Mouse (Mus musculus) liver, embryonic 15.5 days (tissue): ENCODE results near the gene Pidd1. TPM values are rescaled to one million over a fixed set of nuclear protein-coding genes. Genes with fewer than 3 reads are reported as not detected.

ENCODE experiments used
- ATAC-seq: fragments of 200-750 bp; cut with Nextera tagmentation; 2 replicates; pipeline ENCODE4 v1.8.0; 2017; ENCODE audit warnings: moderate number of reproducible peaks, mild to moderate bottlenecking, moderate library complexity; ENCODE audit not compliant: insufficient read depth
- H3K27ac ChIP-seq: fragments of 300-500 bp; sonication (generic); replicated peaks from 2 replicates; pipeline ENCODE4 v1.5.1; 2015; ENCODE audit warnings: mild to moderate bottlenecking, inconsistent platforms
- H3K27me3 ChIP-seq: fragments of 300-500 bp; sonication (generic); 2 replicates; pipeline ENCODE4 v1.6.1; 2015; ENCODE audit warnings: mild to moderate bottlenecking, inconsistent platforms
- H3K36me3 ChIP-seq: fragments of 300-500 bp; sonication (generic); replicated peaks from 2 replicates; pipeline ENCODE4 v1.6.1; 2015; ENCODE audit warnings: moderate library complexity, mild to moderate bottlenecking, inconsistent platforms
- H3K4me1 ChIP-seq: fragments of 300-500 bp; sonication (generic); replicated peaks from 2 replicates; pipeline ENCODE4 v1.6.1; 2015; ENCODE audit warnings: inconsistent platforms
- H3K4me2 ChIP-seq: fragments of 300-500 bp; sonication (generic); 2 replicates; pipeline ENCODE4 v1.6.1; 2015; ENCODE audit warnings: moderate library complexity, mild to moderate bottlenecking, inconsistent platforms
- H3K4me3 ChIP-seq: fragments of 300-500 bp; sonication (generic); replicated peaks from 2 replicates; pipeline ENCODE4 v1.5.1; 2015; ENCODE audit warnings: mild to moderate bottlenecking, inconsistent platforms
- H3K9ac ChIP-seq: fragments of 300-500 bp; sonication (generic); 2 replicates; pipeline ENCODE4 v1.6.1; 2015; ENCODE audit warnings: moderate library complexity, mild to moderate bottlenecking, inconsistent platforms
- H3K9me3 ChIP-seq: fragments of 300-500 bp; sonication (generic); replicated peaks from 2 replicates; pipeline ENCODE4 v1.6.1; 2016; ENCODE audit warnings: inconsistent platforms
- WGBS: fragments of 180-500 bp; shearing (Covaris S2); methylation state at CpG from one replicate; pipeline ENCODE4 v1.1.7; 2015; ENCODE audit warnings: mixed read lengths; ENCODE audit not compliant: insufficient replicate concordance; 5-methylcytosine and 5-hydroxymethylcytosine counted together
- polyA plus RNA-seq: library from polyadenylated mRNA; unstranded; fragments of >200 nt; fragmentation: Nextera tagmentation; extraction: Ambion mirVana; gene quantifications from 2 replicates; pipeline ENCODE4 v1.2.1, GENCODE M21; 2015

The Pidd1 gene
- polyA plus RNA-seq, 1 experiment from 2014 or later: 10.3 TPM

GRCm38 (mm10) chr7:141426948-141427730 lies 16.7 kb downstream of the Pidd1 start:
- Histone ChIP-seq H3K4me2 (no peak overlapping the region), H3K4me3 (no peak overlapping the region), H3K9ac (no peak overlapping the region), H3K27me3 (peaks cover 18% of the 10 kb centered on the region), H3K9me3 (no peaks in the 10 kb centered on the region), H3K4me1 (peaks cover 30% of the 10 kb centered on the region), H3K36me3 (peaks cover 13% of the 10 kb centered on the region), H3K27ac (no peak overlapping the region)
- WGBS: 53% methylated on average over 12 of the region's 12 CpGs
- ATAC-seq: no peak

- peaks cover 23% of the 10 kb centered on the region for H3K27me3 ChIP-seq
- H3K9ac ChIP-seq: no peak overlapping the region
- no peaks in the 10 kb centered on the region for H3K9me3 ChIP-seq
- no peak overlapping the region for H3K27ac ChIP-seq
- H3K4me1 ChIP-seq: peaks cover 16% of the 10 kb centered on the region
- no peak overlapping the region for H3K4me3 ChIP-seq
- no peak overlapping the region for H3K4me2 ChIP-seq
- no peak for ATAC-seq
- H3K36me3 ChIP-seq: no peaks in the 10 kb centered on the region
- WGBS: 54% methylated on average over 4 of the region's 4 CpGs
These were observed 20.0 kb downstream of the Pidd1 start for GRCm38 (mm10) chr7:141423811-141424210.

GRCm38 (mm10) chr7:141420030-141420702 lies 23.7 kb downstream of the Pidd1 start:
- Histone ChIP-seq H3K4me3 (no peak overlapping the region), H3K27ac (peak overlapping the region; percentile 41; the same call in 1 of the 2 replicates), H3K4me2 (no peak overlapping the region), H3K4me1 (0 out of 2 replicates have a peak, but pooled peaks cover 3% of the 10 kb centered on the region), H3K9me3 (no peaks in the 10 kb centered on the region), H3K27me3 (peaks cover 8% of the 10 kb centered on the region), H3K36me3 (no peaks in the 10 kb centered on the region), H3K9ac (no peak overlapping the region)
- 51% methylated on average over 9 of the region's 9 CpGs for WGBS
- peak; percentile 22; the same call in 1 of the 2 replicates for ATAC-seq

- H3K4me2 ChIP-seq: no peak overlapping the region
- peaks cover 8% of the 10 kb centered on the region for H3K27me3 ChIP-seq
- peaks cover 13% of the 10 kb centered on the region for H3K4me1 ChIP-seq
- no peak overlapping the region for H3K4me3 ChIP-seq
- H3K36me3 ChIP-seq: no peaks in the 10 kb centered on the region
- H3K27ac ChIP-seq: no peak overlapping the region
- no peaks in the 10 kb centered on the region for H3K9me3 ChIP-seq
- ATAC-seq: no peak
- H3K9ac ChIP-seq: no peak overlapping the region
- WGBS: 38% methylated on average over 7 of the region's 7 CpGs
These were observed 24.9 kb downstream of the Pidd1 start for GRCm38 (mm10) chr7:141418970-141419369.

- no peak overlapping the region for H3K4me2 ChIP-seq
- no peak overlapping the region for H3K4me3 ChIP-seq
- no peak overlapping the region for H3K9ac ChIP-seq
- 59% methylated on average over 8 of the region's 8 CpGs for WGBS
- H3K4me1 ChIP-seq: peaks cover 22% of the 10 kb centered on the region
- ATAC-seq: no peak
- peaks cover 8% of the 10 kb centered on the region for H3K27me3 ChIP-seq
- no peaks in the 10 kb centered on the region for H3K9me3 ChIP-seq
- no peaks in the 10 kb centered on the region for H3K36me3 ChIP-seq
- H3K27ac ChIP-seq: no peak overlapping the region
These were observed 25.8 kb downstream of the Pidd1 start for GRCm38 (mm10) chr7:141417731-141418681.

- Histone ChIP-seq H3K27me3 (peaks cover 8% of the 10 kb centered on the region), H3K4me2 (no peak overlapping the region), H3K9me3 (no peaks in the 10 kb centered on the region), H3K27ac (no peak overlapping the region), H3K4me3 (no peak overlapping the region), H3K4me1 (peaks cover 33% of the 10 kb centered on the region), H3K36me3 (no peaks in the 10 kb centered on the region), H3K9ac (no peak overlapping the region)
- ATAC-seq: no peak
- WGBS: 63% methylated on average over 6 of the region's 6 CpGs
These were observed 27.5 kb downstream of the Pidd1 start for GRCm38 (mm10) chr7:141416144-141416841.

GRCm38 (mm10) chr7:141413809-141414584 lies 29.8 kb downstream of the Pidd1 start, which contains the start of gene Gatd1:
Gene Gatd1, minus strand, starts transcription at chr7:141414136.
- Histone ChIP-seq H3K4me3 (peak within 1 kb of the TSS; percentile 70), H3K4me2 (peak within 1 kb of the TSS; percentile 97), H3K9me3 (no peaks in the 10 kb centered on the region), H3K27me3 (peaks cover 4% of the 10 kb centered on the region), H3K4me1 (peaks cover 40% of the 10 kb centered on the region), H3K27ac (peak within 1 kb of the TSS; percentile 80), H3K9ac (peak within 1 kb of the TSS; percentile 78), H3K36me3 (peaks cover 20% of the 10 kb centered on the region)
- peak; percentile 93 for ATAC-seq
- WGBS: under 1% methylated on average over 56 of the region's 56 CpGs

- H3K4me3 ChIP-seq: peak overlapping the region; percentile 70
- WGBS: 5% methylated on average over 16 of the region's 16 CpGs
- no peaks in the 10 kb centered on the region for H3K9me3 ChIP-seq
- no peaks in the 10 kb centered on the region for H3K27me3 ChIP-seq
- peaks cover 24% of the 10 kb centered on the region for H3K36me3 ChIP-seq
- peak overlapping the region; percentile 97 for H3K4me2 ChIP-seq
- no peak for ATAC-seq
- peak overlapping the region; percentile 79 for H3K27ac ChIP-seq
- H3K4me1 ChIP-seq: peaks cover 42% of the 10 kb centered on the region
- peak overlapping the region; percentile 78 for H3K9ac ChIP-seq
These were observed 30.5 kb downstream of the Pidd1 start for GRCm38 (mm10) chr7:141413331-141413730.

GRCm38 (mm10) chr7:141411667-141412066 lies 32.2 kb downstream of the Pidd1 start:
- H3K9me3 ChIP-seq: no peaks in the 10 kb centered on the region
- peaks cover 31% of the 10 kb centered on the region for H3K36me3 ChIP-seq
- no peak for ATAC-seq
- peaks cover 42% of the 10 kb centered on the region for H3K4me1 ChIP-seq
- H3K27ac ChIP-seq: 0 out of 2 replicates have a peak overlapping the region, but pooled peaks have one; percentile 4
- no peaks in the 10 kb centered on the region for H3K27me3 ChIP-seq
- no peak overlapping the region for H3K4me3 ChIP-seq
- 84% methylated on average over 1 of the region's 1 CpGs for WGBS
- no peak overlapping the region for H3K9ac ChIP-seq
- no peak overlapping the region for H3K4me2 ChIP-seq

- no peak overlapping the region for H3K27ac ChIP-seq
- WGBS: 77% methylated on average over 8 of the region's 8 CpGs
- no peak overlapping the region for H3K9ac ChIP-seq
- no peaks in the 10 kb centered on the region for H3K9me3 ChIP-seq
- H3K27me3 ChIP-seq: no peaks in the 10 kb centered on the region
- H3K4me1 ChIP-seq: peaks cover 38% of the 10 kb centered on the region
- H3K4me2 ChIP-seq: no peak overlapping the region
- H3K4me3 ChIP-seq: no peak overlapping the region
- no peak for ATAC-seq
- peaks cover 32% of the 10 kb centered on the region for H3K36me3 ChIP-seq
These were observed 33.2 kb downstream of the Pidd1 start for GRCm38 (mm10) chr7:141410631-141411030.
